Mouse (Mus musculus) ES-CJ7 (cell line): ENCODE results near the gene Elfn2.

Experiments used
- DNase-seq: peaks from one replicate; pipeline ENCODE4 v3.0.0; 2011; ENCODE audit warnings: low read depth, low spot score

The Elfn2 gene

GRCm38 (mm10) chr15:78718290-78719250 is at the start of gene Elfn2:
TSS of gene Elfn2 (minus strand) at chr15:78718771.
- peak; percentile 27 for DNase-seq

- no peak for DNase-seq
Measured at GRCm38 (mm10) chr15:78763704-78764103, 45.1 kb upstream of the Elfn2 start.

DNA sequence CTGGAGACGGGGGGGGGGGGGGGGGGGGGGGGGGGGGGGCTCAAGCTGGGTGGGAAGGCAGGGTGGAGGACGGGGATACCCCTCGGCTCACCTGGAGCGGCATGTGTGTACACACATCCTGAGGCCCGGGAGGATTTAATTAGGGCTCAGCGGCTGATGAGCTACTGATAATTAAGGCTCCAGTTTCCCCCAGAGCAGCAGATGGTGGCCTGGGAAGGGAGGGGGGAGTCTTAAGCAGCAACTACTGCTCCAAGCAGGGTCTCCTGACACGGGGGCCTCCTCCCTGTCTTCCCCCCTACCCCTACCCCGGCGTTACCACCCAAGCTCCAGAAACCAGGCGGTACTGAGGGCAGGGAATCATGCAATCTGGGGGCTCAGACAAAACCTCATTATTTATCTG is 44.6 kb upstream of the Elfn2 start:
- DNase-seq, result no peak

DNA sequence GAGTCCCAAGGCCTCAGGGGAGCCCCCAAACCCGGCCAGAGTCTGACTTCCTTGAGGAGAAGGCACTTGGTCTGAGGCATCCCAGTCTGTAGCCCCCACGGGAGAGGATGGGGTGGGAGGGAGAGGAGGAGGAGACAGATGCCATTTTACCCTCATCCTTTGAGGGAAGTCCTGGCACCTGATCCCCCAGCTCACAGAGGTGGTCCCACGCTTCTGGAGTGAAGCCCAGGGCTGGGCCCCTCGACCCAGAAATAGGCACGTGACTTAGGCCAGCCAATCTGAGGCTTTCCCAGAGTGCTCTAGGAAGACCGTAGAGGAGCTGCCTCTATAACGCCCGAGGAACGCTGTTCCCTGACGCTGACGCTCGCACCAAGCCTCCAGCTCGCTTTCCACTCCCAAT is 42.5 kb upstream of the Elfn2 start:
- DNase-seq, result no peak

DNA sequence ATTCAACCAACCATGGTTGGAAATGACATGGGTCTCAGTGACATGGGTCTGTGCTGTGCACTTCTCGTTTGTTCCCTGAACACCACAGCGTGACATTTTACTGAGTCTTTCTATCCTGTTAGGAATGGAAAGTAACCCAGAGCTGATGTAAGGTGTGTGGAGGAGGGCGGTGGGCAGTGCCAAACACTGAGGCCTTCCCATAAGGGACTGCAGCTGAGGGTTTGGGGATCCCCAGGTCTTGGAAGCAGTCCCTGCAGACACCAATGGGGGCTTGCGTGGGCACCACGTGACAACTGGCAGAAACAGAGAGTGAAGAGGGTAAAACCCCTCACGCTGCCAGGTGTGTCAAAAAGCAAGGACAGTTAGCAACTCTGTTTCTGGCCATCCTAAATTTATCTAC is 39.6 kb upstream of the Elfn2 start:
- no peak for DNase-seq

DNA sequence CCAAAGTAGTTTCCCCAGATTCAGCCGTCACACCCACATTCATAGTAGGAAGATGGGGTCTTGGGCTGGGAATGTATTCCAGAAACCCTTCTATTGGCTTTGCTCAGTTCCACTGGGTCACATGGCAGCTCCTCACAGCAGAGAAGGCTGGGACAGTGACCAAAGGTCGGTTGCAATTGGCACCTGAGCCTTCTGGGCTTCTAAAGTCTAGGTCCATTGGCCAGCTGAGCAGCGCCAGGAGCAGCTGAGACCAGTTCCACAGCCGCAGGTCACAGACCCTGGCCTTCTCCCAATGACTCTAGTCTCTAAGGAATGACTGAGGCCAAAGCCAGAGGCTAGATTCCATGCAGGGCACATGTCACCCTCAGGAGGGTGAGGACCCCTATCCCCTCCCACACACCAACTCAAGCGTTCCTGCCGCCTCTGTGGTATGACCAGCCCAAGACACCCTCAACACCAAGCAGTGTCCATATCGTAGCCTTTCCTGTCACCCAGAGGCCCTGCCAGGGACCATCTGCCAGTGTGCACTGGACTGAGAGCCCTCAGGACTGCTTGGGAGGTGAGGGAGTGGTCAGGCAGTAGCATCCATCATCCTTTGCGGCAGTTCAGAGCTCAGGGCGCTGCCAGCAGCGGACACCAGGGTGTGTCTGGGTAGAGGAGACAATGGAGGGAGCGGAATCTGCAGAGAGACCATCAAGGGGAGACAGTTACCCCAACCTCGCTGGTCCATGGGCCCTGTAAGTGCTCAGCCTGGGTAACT is 37.6 kb upstream of the Elfn2 start:
- DNase-seq, result no peak

GRCm38 (mm10) chr15:78755226-78755625 is 36.7 kb upstream of the Elfn2 start:
- DNase-seq, result no peak

- no peak for DNase-seq
Measured at GRCm38 (mm10) chr15:78754144-78754543, 35.6 kb upstream of the Elfn2 start.

DNA sequence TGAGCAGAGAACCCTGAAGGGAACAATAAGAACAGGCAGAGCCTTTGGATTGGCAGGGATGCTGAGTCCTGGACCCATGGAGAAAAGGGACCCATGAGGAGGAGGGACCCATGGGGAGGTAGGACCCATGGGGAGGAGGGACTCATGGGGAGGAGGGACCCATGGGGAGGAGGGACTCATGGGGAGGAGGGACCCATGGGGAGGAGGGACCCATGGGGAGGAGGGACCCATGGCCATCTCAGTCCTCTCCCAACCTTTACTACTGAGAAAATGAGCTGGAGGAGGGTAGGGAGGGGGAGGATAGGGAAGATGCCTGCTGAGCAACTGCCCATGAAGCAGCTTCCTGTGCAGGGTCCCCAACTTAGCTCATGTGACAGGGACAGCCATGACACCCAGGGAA is 34.4 kb upstream of the Elfn2 start:
- peak; percentile 58 for DNase-seq

DNA sequence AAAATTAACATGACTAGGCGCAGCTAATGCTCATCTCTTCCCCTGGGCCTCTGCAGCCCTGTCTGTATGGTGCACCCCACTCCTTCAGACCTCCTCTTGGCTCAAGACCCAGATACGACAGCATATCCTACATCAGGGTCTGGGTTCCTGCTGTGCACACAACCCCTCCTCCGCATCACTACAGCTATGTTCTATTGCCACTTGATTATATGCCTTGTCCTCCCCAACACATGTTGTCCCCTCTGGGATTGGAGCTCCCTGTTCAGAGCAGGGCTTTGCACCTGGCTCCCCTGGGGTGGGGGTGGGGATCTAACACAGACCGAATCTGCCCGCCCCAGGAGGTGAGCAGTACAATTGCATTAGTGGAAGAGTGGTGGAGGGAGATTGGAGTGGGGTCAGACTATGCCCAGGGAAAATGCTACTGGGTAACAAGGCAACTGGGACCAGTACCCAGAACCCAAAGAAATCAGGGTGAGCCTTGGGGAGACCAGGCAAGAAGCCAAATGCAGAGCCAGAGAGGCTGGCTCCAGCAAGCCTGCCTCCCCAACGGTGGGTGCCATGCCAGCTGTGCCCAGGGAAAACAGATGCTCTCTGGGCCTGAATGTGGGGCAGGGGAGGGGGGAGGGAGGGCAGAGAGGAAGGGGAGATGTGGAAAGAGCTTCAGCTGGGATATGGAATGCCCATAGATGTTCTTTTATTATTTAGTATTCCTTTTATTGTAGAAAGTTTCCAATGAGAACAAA is 32.2 kb upstream of the Elfn2 start:
- no peak for DNase-seq

DNA sequence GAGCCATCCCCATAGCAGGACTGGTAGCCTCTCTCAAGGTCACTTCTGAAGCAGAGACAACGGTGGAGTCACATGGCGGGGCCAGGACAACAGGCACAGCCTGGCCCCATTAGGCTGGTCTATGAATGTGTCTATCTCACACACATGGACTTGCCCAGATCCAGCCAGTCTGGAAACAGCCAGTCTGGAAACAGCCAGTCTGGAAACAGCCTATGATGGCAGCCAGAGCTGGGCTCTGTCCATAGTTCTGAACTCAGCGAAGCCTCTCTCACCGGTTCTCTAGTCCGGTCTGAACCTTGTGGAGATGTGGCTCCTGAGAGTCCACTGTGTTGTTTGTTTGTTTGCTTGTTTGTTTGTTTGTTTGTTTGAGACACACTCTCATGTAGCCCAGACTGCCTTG is 31.3 kb upstream of the Elfn2 start:
- DNase-seq, result peak; percentile 80

DNA sequence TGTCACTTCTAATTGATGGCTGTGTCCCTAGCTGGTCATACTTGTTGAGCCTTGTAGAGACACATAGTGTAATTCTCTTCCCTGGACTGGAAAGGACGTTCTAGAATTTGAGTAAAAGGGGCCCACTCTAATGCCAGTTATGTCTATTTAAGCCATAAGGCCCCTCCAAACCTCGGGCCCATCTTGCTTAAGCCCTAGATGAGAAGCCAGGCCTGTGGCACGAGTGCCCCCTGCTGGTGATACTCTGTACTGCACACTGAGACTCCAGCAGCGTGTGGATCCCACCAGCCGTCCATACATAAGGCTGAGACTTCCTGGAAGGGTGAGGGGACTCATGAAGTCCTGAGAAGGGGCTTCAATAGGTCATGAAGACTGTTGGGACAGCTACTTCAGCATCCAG is 25.6 kb upstream of the Elfn2 start:
- DNase-seq, result no peak

GRCm38 (mm10) chr15:78742831-78743230 is 24.3 kb upstream of the Elfn2 start:
- DNase-seq, result no peak

DNA sequence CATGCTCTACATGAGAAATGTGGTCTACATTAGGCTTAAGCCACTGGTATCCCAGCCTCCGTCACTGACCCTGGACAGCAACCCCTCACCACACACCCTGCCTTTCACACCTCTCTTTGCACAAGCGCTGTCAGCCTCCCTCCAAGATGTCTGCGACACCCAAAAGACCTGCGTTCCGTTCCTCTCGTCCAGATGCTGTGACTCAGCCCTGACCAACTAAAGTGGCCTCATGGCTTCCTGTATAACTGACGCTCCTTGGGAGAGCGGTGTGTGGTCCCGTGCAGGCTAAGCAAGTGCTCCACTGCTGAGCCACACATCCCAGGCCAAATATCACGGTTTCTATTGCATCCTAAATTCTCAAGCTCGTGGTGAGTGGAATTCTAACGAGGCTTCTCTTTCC is 22.1 kb upstream of the Elfn2 start:
- no peak for DNase-seq

- no peak for DNase-seq
Measured at GRCm38 (mm10) chr15:78737146-78737545, 18.6 kb upstream of the Elfn2 start.

DNA sequence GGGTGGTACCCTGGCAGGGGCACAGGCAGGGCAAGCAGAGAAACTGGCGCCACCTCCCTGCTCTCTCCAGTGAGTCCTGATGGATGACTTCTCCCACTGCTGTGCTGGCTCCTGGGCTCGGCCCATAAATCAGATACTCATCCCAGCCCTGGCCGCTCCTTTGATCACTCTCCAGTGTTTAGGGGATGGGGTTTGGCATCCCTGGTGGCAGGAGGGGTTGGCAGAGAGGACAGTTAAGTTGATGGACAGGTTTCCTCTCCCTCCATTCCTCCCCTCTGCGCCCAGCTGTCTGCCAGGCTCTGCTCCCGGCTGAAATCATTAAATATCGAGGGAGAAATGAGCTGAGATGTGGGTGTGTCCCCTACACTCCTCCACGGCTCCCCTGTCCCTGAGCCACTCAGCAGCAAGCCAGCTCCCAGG is 18.1 kb upstream of the Elfn2 start:
- DNase-seq, result no peak

GRCm38 (mm10) chr15:78736181-78736579 is 17.6 kb upstream of the Elfn2 start:
- DNase-seq, result no peak

DNA sequence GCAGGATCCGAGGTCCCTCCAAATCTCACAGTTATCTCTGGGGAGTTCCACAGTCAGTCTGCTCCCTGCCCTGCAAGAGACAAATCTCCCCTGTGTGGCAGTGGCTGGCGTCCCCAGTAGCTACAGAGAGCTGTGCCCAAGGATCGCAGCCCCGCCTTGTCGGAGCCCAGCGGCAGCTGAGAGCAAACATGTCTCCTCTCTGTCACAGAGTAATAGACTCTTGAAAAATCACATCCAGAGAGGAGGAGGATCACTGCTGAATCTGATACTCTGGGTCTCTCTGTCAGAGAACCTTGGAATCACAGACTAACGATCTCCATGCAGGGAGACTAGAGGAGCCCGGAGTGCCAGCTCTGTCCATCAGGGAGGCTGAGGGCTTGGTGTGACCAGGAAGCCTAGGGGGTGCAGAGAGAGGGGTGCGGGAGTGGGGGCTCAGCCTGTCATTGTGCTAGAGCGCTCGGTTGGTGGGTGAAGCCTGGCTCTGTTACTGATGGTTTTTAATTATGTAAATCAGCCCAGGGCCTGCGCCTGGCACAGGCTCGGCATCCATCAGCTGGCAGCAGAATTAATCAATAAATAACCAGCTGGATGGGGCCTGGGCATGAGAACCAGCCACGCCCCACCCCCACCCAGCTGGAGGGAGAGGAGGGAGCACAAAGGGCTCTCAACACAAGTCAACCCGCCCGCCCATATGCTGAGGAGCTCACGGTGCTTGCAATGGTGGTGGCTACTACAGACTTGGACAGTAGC is 17.0 kb upstream of the Elfn2 start:
- no peak for DNase-seq

DNA sequence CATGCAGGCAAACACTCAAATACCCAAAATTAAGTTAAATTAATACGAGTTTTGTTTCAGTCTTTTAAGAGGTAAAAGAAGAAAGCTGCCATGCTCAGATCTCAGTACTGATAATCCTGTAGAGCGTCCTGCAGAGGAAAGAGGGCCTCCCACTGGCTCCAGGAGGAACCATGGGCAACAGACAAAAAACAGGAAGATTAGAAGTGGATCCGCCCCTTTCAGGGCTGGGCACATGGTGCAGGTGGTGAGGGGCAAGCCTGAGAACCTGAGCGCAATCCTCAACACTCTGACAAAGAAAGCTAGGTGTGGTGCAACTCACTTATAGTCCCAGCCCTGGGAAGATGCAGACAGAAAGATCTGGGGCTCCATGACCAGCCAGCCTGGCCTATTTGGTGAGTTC is 13.3 kb upstream of the Elfn2 start:
- DNase-seq, result no peak

- DNase-seq, result no peak
Measured at GRCm38 (mm10) chr15:78730315-78731049, 11.9 kb upstream of the Elfn2 start.

- DNase-seq, result no peak
Measured at GRCm38 (mm10) chr15:78726697-78727096, 8.1 kb upstream of the Elfn2 start.
